8 mouse cellular contexts compared by ENCODE assay signal in genomic region chr17:35701203-35701977, GRCm38 (mm10). TPM values are rescaled to one million over a fixed set of nuclear protein-coding genes. Genes with fewer than 3 reads are reported as not detected.
DNase-seq lines count a peak whose midpoint lies in the region; ATAC-seq and TF ChIP-seq lines count a peak whose summit lies in the region.

No protein-coding gene starts in this region.

- peak overlapping the region; percentile 80 for H3K4me2 ChIP-seq in heart, postnatal 0 days (ENCODE audit: low read depth, low read length)
- H3K4me2 ChIP-seq in limb, embryonic 15.5 days, result peak overlapping the region; percentile 72

- WGBS in heart, postnatal 0 days, result under 1% methylated on average over 16 of the region's 16 CpGs
- WGBS in limb, embryonic 15.5 days, result 5% methylated on average over 16 of the region's 16 CpGs

- H3K4me3 ChIP-seq in left cerebral cortex, adult 2 months, result peak overlapping the region; percentile 75
- H3K4me3 ChIP-seq in heart, postnatal 0 days (ENCODE audit: low read depth, low read length), result peak overlapping the region; percentile 75
- H3K4me3 ChIP-seq in limb, embryonic 15.5 days, result peak overlapping the region; percentile 61

- H3K27me3 ChIP-seq in heart, postnatal 0 days (ENCODE audit: control insufficient read depth, insufficient read depth, low read length), result 0 out of 2 replicates have a peak, but pooled peaks cover 3% of the 10 kb centered on the region
- H3K27me3 ChIP-seq in limb, embryonic 15.5 days, result no peaks in the 10 kb centered on the region

- no peaks in the 10 kb centered on the region for H3K36me3 ChIP-seq in heart, postnatal 0 days (replicated peaks; ENCODE audit: control insufficient read depth, insufficient read depth, low read length)
- H3K36me3 ChIP-seq in limb, embryonic 15.5 days, result no peaks in the 10 kb centered on the region; the same call in 1 of the 2 replicates

- H3K27ac ChIP-seq in left cerebral cortex, adult 2 months, result peak overlapping the region; percentile 96
- peak overlapping the region; percentile 98 for H3K27ac ChIP-seq in heart, postnatal 0 days (ENCODE audit: low read depth)
- peak overlapping the region; percentile 96 for H3K27ac ChIP-seq in limb, embryonic 15.5 days

- no peak for TF ChIP-seq CTCF in left cerebral cortex, adult 2 months (IDR thresholded peaks at IDR 0.05)
- TF ChIP-seq CTCF in heart, postnatal 0 days (IDR thresholded peaks at IDR 0.05; ENCODE audit: low read depth), result no peak

- DNase-seq in left cerebral cortex, adult 2 months (ENCODE audit: extremely low spot score in 1 of 2, low spot score in 2 of 2), result no peak
- no peak for DNase-seq in left cerebral cortex, postnatal 25 days (ENCODE audit: low spot score in 2 of 2)
- peak; percentile 76 to 80 for DNase-seq in cerebellum, postnatal 10 days
- DNase-seq in heart, postnatal 0 days (ENCODE audit: low spot score), result no peak
- DNase-seq in skeletal muscle tissue, adult 2 months (ENCODE audit: low read depth, low spot score), result peak; percentile 50
- no peak for DNase-seq in ovary, postnatal 10 days (ENCODE audit: low spot score)

- H3K9ac ChIP-seq in heart, postnatal 0 days (replicated peaks; ENCODE audit: low read depth, low read length), result peak overlapping the region; percentile 83
- H3K9ac ChIP-seq in limb, embryonic 15.5 days, result peak overlapping the region; percentile 71

- H3K9me3 ChIP-seq in heart, postnatal 0 days (replicated peaks; ENCODE audit: control insufficient read depth, low read length), result no peaks in the 10 kb centered on the region
- no peaks in the 10 kb centered on the region for H3K9me3 ChIP-seq in limb, embryonic 15.5 days

- intact Hi-C loops in left cerebral cortex, adult 2 months (cut with DNase I), result loop anchor here (5.0 kb wide), 1 partner anchor 459 kb away; the partner anchor contains the start of gene Ddx39b
- intact Hi-C loops in left cerebral cortex, postnatal 25 days (cut with DNase I), result no loop called here

- TF ChIP-seq EP300 in heart, postnatal 0 days (IDR thresholded peaks at IDR 0.05; ENCODE audit: low read depth), result no peak

- peaks cover 32% of the 10 kb centered on the region for H3K4me1 ChIP-seq in heart, postnatal 0 days (ENCODE audit: control insufficient read depth, insufficient read depth)
- peaks cover 78% of the 10 kb centered on the region for H3K4me1 ChIP-seq in limb, embryonic 15.5 days

- ATAC-seq in heart, postnatal 0 days (ENCODE audit: insufficient read depth, low read depth), result no peak
- no peak for ATAC-seq in limb, embryonic 15.5 days (ENCODE audit: insufficient number of reproducible peaks, low FRiP score, low TSS enrichment, low read depth)
- ATAC-seq in megakaryocyte progenitor cell, adult 5-6 weeks (replicated peaks; ENCODE audit: poor library complexity), result no peak

RNA-seq across cellular contexts. Expression of gene Ddr1, which starts 3.0 kb away (rescaled TPM):
- 10 to 100 TPM; 47.2 to 47.8 TPM for total RNA-seq in left cerebral cortex, adult 2 months (2021)
- total RNA-seq in left cerebral cortex, postnatal 25 days (2021), result 10 to 100 TPM; 51.9 to 55.4 TPM
- 105 and 206 TPM in 2 replicates for total RNA-seq in heart, postnatal 0 days (2014; rRNA removed; ENCODE audit: low replicate concordance)
- polyA plus RNA-seq in heart, postnatal 0 days (2015; fragmentation: Nextera tagmentation; extraction: Ambion mirVana), result 63.9 and 71.8 TPM in 2 replicates
- polyA plus RNA-seq in limb, embryonic 15.5 days (2015; fragmentation: Nextera tagmentation; extraction: Ambion mirVana), result 81.7 and 85.2 TPM in 2 replicates
- total RNA-seq in megakaryocyte progenitor cell, adult 5-6 weeks (2015), result 0.15 TPM in 1 of 2 replicates, not detected in the other
- 0.25 TPM in 1 of 2 replicates, not detected in the other for total RNA-seq in megakaryocyte progenitor cell, adult 5-6 weeks (2017)

RNA-seq across cellular contexts. Expression of gene Gtf2h4, which starts 27.9 kb away (rescaled TPM):
- total RNA-seq in left cerebral cortex, adult 2 months (2021), result 10 to 100 TPM; 34.5 to 35.9 TPM
- total RNA-seq in left cerebral cortex, postnatal 25 days (2021), result 10 to 100 TPM; 27.7 to 28.9 TPM
- 21.0 and 24.2 TPM in 2 replicates for total RNA-seq in heart, postnatal 0 days (2014; rRNA removed; ENCODE audit: low replicate concordance)
- 18.0 and 21.2 TPM in 2 replicates for polyA plus RNA-seq in heart, postnatal 0 days (2015; fragmentation: Nextera tagmentation; extraction: Ambion mirVana)
- 36.2 and 42.2 TPM in 2 replicates for polyA plus RNA-seq in limb, embryonic 15.5 days (2015; fragmentation: Nextera tagmentation; extraction: Ambion mirVana)
- 26.2 and 31.8 TPM in 2 replicates for total RNA-seq in megakaryocyte progenitor cell, adult 5-6 weeks (2015)
- 24.8 and 29.5 TPM in 2 replicates for total RNA-seq in megakaryocyte progenitor cell, adult 5-6 weeks (2017)

RNA-seq across cellular contexts. Expression of gene Vars2, which starts 34.0 kb away (rescaled TPM):
- total RNA-seq in left cerebral cortex, adult 2 months (2021), result 10 to 100 TPM; 33.2 to 42.6 TPM
- 10 to 100 TPM; 31.1 to 32.6 TPM for total RNA-seq in left cerebral cortex, postnatal 25 days (2021)
- total RNA-seq in heart, postnatal 0 days (2014; rRNA removed; ENCODE audit: low replicate concordance), result 25.5 and 59.8 TPM in 2 replicates
- polyA plus RNA-seq in heart, postnatal 0 days (2015; fragmentation: Nextera tagmentation; extraction: Ambion mirVana), result 9.4 and 9.8 TPM in 2 replicates
- polyA plus RNA-seq in limb, embryonic 15.5 days (2015; fragmentation: Nextera tagmentation; extraction: Ambion mirVana), result 14.3 and 14.4 TPM in 2 replicates
- 5.7 and 11.4 TPM in 2 replicates for total RNA-seq in megakaryocyte progenitor cell, adult 5-6 weeks (2015)
- 12.7 and 14.9 TPM in 2 replicates for total RNA-seq in megakaryocyte progenitor cell, adult 5-6 weeks (2017)

RNA-seq across cellular contexts. Expression of gene Mucl3, which starts 57.9 kb away (rescaled TPM):
- total RNA-seq in left cerebral cortex, adult 2 months (2021), result not detected
- total RNA-seq in left cerebral cortex, postnatal 25 days (2021), result not detected
- total RNA-seq in heart, postnatal 0 days (2014; rRNA removed; ENCODE audit: low replicate concordance), result not detected in 2 replicates
- not detected in 2 replicates for polyA plus RNA-seq in heart, postnatal 0 days (2015; fragmentation: Nextera tagmentation; extraction: Ambion mirVana)
- polyA plus RNA-seq in limb, embryonic 15.5 days (2015; fragmentation: Nextera tagmentation; extraction: Ambion mirVana), result 0.09 and 0.10 TPM in 2 replicates
- total RNA-seq in megakaryocyte progenitor cell, adult 5-6 weeks (2015), result not detected in 2 replicates
- total RNA-seq in megakaryocyte progenitor cell, adult 5-6 weeks (2017), result not detected in 2 replicates

Comparison
In these comparisons a context has a peak if more than half of its experiments do, and no peak if none do; other contexts are left out.
1. DNase-seq: peak in cerebellum, postnatal 10 days (2 of 2) and skeletal muscle tissue, adult 2 months (single experiment); none in left cerebral cortex, adult 2 months (0 of 2), left cerebral cortex, postnatal 25 days (0 of 2), heart, postnatal 0 days (single experiment) and ovary, postnatal 10 days (single experiment).
2. RNA of gene Ddr1, which starts 3.0 kb away (total RNA-seq): 105 to 206 TPM in heart, postnatal 0 days, 51.9 to 55.4 TPM in left cerebral cortex, postnatal 25 days and 47.2 to 47.8 TPM in left cerebral cortex, adult 2 months; 0.15 to 0.25 TPM in megakaryocyte progenitor cell, adult 5-6 weeks; every median in the first group is over 10 times any median in the second.
3. Peak in every context shown above with its lines, with median percentiles within 50 percentile points of each other: H3K27ac ChIP-seq and H3K4me3 ChIP-seq.